Mouse (Mus musculus) right cerebral cortex, adult 2 months (tissue): ENCODE results near the gene Kcna1.

Experiments used
- DNase-seq, 2 experiments: peaks; one replicate each; pipeline ENCODE4 v3.0.0; 2021 to 2022; ENCODE audit warnings: low spot score in 2 of 2

Kcna1 gene

GRCm38 (mm10) chr6:126599201-126599995 is 46.8 kb downstream of the Kcna1 start:
- peak in 1 of 2 experiments; percentile 42 for DNase-seq

- no peak for DNase-seq
Observed at GRCm38 (mm10) chr6:126597741-126598140, 48.4 kb downstream of the Kcna1 start.

DNA sequence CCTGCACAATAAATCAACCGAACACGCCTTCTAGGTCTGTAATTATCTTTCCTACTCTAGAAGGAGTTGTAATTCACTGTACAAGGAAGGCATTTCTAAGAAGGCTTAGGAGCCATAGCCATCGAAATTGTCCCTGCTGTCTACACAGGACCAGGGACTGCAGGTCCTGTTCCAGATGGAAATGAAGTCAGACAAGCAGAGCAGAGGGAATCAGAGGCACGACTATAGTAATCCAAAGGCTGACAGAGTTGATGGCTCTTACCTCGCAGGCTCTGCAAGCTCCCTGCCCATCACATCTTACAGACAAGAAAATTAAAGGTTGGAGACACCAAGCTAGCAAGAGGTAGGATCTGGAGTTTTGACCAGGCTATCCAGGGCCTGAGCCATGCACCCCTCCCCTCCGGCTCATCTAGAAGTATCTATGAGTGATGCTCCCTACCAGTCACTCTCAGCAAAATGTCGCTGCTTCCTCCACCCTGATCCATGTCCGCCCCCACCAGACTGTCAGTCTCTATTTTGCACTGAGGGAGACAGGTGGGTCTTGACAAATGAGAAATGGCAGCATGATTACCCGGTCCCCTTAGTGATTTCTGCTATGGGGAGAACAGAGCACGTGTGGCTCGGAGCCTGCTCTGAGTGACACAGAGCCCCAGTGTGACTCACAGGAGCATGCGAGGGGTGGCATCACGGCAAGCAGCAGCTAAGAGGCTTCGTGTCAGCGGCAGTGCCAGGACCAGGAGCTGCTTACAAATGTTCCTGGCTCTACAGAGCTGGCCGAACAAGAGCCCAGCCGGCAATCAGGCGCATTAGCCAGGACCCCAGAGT is 50.2 kb downstream of the Kcna1 start:
- DNase-seq = no peak

DNA sequence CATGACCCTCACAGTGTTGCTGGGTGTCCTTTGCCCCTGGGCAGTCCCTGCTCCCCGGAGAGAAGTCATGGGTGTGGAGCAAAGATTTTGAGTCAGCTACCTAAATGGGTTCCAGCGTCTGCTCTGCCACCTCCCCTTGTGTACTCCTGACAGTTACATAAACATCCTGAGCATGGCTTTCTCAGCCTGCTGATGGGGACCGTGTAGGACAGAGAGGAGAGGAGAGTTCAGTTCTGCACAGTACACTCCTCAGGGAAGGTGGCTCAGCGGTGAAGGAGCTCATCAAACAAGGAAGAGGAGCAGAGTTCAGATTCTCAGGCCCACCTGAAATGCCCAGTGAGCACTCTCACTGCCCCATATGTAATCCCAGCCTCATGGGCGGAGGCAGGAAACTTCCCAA is 51.1 kb downstream of the Kcna1 start:
- DNase-seq = no peak

GRCm38 (mm10) chr6:126594365-126594764 is 51.8 kb downstream of the Kcna1 start:
- peak in 1 of 2 experiments; percentile 21 for DNase-seq

- DNase-seq = no peak
Observed at GRCm38 (mm10) chr6:126593336-126593735, 52.8 kb downstream of the Kcna1 start.
